Mouse (Mus musculus): Measurements from ENCODE around the gene Rmnd5b.
"Not testable (repeated sequence)": the region's sequence is repeated elsewhere in the genome, so short reads cannot be mapped to it uniquely, and the experiment has no call there.

Gene Rmnd5b

DNA sequence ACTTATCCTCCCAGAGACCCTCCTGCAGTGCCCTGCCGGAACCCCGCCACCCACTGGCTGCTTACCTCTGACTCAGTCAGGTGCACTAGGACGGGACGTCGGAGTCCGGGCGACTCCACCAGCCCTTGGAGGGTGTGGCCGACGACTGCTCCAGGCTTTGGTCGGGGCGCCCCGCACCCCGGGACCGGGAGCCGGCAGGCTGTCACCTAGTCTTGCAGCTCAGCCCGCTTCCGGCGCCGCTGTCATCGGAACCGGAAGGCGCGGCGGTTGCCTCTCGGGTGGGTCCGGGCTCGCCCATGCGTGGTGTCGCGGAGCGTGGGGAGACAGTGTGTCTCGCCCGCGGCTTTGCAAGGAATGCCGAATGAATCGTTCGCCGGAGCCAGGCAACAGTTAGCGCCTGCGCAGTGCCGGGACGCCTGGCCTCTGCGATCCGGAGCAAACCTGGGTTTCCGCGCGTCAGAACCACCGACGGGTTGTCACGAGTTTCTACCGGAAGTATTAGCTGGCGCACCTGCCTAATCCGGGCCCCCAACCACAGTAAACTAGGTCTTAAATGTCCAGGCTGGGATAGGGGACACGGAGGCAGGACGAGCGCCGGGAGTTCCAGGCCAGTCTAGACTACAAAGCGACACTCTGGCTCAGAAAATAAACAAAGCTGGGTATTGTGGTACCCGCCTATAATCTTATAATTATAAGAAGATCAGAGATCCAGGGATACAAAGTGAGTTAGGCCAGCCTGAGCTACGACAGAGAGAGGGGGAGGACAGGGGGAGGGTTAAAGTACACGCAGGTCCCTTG is at the start of gene Rmnd5b:
Gene Rmnd5b, minus strand, starts transcription at position 372 of the 798 bp plus-strand sequence.
- peak; percentile 97 for DNase-seq

DNA sequence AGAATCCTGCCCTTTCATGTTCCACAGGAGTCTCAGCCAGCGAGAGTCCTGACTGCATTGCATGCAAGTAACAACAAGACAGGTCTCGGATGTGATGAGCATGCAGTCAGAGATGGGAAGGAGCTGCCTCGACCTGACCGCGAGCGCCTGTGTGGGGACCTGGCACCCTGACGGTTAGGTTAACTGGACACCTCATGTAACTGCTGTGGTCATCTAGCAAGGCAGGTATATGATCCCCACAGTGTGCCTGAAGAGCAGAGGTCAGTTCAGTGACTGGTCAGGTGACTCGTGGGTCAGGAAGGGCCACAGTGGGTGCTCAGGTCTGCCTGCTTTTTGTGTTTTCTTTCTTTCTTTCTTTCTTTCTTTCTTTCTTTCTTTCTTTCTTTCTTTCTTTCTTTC is 46.3 kb upstream of the Rmnd5b start:
- DNase-seq, result no peak

DNA sequence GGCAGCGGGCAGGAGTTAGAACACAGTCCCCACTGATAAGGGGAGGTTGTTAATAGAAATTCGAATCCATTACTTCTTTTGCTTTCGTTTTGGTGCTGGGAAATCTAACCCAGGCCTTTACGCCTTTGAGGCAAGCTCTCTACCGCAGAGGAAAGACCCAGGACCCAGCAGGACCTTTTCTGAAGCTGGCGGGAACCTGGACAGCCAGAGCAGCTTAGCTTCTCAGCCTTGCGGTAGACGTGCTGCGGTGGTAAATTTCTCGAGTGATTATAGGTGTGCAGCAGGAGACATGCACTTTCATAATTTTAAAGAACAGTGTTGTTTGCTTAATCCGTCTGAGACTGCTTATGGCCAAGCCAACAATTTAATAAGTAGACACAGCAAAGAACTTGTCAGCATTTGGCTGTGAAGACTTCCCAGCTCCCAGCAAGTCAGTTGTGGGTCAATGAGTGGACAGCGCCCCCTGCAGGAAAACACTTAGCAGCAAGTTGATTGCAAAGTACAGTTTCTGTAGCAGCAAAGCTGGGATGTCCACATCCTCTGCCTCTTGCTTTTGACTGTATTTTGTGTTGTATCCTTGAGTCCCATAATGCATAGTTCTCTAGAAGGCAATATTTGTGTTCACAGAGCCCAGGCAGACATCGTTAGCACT is 45.8 kb upstream of the Rmnd5b start:
- DNase-seq, result peak; percentile 86

DNA sequence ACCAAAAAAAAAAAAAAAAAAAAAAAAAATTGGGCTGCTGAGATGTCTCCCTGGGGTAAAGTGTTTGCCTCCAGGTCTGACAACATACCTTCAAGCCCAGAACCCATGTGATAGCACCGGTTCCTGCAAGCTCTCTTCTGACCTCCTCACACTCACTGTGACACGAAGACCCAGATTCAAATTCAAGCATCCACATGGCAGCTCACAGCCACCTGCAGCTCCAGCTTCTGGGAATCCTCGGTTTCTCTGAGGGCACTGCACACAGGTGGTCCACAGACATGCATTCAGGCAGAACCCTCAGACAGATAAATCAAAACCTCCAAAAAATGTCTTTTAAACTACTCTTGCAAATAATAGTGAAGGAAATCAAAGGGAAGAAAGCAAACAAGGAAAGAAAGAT is 43.8 kb upstream of the Rmnd5b start:
- no peak for DNase-seq

DNA sequence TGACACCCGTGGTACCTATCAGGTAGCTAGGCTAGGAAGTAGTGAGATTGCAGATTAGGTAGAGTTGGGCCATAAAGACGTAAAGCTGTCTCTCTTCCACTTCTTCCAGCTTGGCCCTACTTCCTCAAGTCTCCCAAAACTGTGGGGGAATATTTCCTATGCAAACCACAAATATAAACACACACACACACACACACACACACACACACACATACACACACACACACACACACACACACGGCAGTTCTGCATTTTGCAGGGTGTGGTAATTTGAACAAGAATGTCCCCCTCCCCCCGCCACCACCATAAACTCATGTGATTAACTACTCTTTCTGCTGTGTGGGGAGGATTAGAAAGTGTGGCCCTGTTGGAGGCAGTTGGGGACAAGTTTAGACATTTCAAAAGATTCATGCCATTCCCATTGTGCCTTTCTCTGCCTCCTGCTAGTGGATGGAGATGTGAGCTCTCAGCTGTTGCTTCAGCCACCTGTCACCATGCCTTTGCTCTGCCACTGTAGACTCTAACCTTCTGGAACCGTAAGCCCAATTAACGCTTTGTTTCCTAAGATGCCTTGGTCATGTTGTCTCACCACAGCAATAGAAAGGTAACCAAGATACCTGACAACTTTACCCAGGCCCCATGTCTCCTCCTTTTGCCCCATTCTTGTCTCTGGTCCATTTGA is 42.2 kb upstream of the Rmnd5b start:
- no peak for DNase-seq

DNA sequence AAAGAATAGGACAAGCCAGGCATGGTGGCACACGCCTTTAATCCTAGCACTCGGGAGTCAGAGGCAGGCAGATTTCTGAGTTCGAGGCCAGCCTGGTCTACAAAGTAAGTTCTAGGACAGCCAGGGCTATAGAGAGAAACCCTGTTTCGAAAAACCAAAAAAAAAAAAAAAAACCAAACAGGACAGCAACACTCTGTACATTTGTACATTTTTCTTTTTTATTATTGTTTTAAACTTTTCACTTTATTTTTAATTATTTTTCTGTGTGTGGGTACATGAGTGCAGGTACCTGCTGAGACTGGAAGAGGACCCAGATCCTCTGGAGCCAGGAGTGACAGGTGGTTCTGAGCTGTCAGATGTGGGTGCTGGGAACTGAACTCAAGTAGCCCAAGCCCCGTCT is 39.7 kb upstream of the Rmnd5b start:
- DNase-seq, result no peak

DNA sequence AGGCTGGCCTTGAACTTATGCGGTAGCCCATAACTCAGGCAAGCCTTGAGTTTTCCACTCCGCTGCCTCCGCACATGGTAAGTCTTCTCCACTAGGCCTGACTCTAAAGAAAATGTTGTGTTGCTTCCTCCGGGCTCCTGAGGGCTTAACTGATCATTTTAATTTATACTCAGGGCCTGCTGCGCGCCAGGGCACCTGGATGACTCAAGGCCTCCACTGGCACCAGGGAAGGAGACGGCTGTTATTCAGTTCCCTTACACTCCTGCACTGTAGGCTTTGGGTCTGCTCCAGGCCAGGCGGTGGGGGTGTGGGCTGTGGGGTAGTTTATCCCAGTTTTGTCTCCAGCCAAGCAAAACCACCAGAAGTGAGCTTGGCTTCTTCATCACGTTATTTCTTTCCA is 37.6 kb upstream of the Rmnd5b start:
- DNase-seq, result no peak

DNA sequence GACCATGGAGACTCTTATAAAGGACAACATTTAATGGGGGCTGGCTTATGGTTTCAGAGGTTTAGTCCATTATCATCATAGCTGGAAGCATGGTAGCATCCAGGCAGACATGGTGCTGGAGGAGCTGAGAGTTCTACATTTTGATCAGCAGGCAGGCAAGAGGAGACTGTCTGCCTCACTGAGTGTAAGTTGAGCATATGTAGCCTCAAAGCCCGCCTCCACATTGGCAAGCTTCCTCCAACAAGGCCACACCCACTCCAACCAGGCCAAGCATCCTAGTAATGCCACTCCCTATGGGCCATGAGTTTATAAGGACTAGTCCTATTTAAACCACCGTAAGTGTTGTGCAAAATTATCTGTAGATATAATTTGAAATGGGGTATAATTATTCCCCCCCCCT is 35.7 kb upstream of the Rmnd5b start:
- no peak for DNase-seq

DNA sequence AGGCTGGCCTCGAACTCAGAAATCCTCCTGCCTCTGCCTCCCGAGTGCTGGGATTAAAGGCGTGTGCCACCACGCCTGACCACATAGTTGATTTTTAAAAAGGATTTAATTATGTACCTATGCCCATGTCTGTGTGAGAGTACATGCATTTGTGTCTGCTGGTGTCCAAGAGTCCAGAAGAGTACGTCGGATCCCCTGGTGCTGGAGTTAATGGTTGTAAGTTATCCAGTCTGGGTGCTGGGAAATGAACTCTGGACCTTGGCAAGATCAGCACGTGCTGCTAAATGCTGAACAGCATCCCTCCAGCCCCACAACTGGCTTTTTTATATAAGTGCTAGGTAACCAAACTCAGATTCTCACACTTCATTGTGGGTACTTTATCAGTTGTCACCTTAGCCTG is 35.1 kb upstream of the Rmnd5b start:
- no peak for DNase-seq

DNA sequence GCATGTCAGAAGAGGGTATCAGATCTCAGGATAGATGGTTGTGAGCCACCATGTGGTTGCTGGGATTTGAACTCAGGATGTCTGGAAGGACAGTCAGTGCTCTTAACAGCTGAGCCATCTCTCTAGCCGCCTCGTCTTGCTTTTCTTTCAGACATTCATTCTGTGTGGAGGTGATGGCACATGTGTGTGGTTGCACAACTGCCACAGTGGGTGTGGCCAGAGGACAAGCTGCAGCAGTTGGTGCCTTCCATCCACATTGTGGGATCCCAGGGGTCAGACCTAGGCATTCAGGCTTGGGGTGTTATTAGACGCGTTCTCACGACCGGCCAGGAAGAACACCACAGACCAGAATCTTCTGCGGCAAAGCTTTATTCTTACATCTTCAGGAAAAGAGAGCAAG is 29.1 kb upstream of the Rmnd5b start:
- DNase-seq, result not testable (repeated sequence)

DNA sequence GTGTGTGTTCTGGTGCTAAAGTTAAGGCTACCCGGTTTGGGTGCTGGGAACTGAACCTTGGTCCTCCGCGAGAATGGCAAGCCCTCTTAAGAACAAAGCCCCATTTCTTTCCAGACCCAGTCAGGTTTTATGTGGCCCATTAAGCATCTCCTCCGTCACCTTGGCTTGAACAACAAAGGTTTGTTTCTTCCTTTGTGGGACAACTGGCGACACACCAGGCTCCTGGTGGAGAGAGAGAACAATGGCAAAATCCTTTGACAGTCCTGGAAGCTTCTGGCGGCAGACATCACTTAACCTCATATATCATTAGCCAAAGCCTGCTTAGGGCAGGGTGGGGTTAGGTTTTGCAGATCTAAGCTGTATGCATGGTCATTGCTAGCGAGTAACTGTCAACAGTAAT is 26.9 kb upstream of the Rmnd5b start:
- DNase-seq, result no peak

DNA sequence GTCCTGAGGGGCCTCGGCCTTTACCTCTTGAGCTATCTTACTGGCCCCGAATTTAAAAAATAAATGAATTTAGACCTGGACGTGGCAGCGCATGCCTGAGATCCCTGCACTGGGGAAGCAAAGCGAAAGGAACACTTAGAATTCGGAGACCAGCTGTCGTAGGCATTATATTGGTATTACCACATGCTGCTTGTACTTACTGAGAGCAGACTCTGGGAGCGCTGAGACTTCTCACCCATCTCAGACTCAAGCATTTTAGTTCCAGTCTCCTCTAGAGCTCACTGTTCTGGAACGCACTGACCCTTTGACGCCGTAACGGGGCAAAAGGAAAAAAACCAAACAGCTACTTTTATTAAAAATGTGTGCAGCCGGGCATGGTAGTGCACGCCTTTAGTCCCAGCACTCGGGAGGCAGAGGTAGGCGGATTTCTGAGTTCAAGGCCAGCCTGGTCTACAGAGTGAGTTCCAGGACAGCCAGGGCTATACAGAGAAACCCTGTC is 26.2 kb upstream of the Rmnd5b start:
- DNase-seq, result no peak

DNA sequence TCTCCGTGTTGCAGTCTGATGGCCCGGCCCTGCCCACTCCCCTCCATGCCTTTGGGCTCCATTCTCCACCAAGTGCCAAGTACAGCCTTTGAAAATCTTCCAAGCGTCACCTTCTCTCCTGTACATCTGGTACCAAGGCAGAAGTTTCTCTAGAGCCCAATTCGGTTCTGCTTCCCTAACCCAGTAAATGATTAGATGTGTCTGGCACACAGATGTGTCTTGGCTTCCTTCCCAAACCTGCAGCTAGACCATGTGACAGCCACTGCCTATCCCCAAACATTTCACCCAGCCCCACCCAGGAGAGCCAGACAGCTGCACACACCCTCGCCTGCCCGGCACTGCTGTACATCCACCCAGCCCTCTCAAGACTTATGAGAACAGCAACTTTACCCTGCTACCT is 23.0 kb upstream of the Rmnd5b start:
- DNase-seq, result peak; percentile 55

DNA sequence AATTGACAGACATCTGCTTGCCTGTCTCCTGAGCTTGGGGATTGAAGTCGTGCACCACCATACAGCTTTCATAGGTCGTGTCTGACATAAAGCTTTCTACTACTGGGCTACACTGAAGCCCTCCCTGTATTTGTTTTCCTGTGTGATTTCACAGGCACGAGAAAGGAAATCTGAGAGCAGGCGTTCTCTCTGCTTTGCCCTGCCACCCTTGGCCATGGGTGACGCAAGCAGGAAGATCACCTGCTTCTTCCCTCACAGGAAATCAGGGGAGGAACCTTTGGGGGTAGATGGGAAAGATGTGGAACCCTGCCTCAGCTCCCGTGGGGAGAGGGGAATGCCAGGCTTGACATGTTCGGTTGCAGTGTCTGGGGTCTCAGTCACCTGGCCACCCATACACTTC is 22.6 kb upstream of the Rmnd5b start:
- no peak for DNase-seq

DNA sequence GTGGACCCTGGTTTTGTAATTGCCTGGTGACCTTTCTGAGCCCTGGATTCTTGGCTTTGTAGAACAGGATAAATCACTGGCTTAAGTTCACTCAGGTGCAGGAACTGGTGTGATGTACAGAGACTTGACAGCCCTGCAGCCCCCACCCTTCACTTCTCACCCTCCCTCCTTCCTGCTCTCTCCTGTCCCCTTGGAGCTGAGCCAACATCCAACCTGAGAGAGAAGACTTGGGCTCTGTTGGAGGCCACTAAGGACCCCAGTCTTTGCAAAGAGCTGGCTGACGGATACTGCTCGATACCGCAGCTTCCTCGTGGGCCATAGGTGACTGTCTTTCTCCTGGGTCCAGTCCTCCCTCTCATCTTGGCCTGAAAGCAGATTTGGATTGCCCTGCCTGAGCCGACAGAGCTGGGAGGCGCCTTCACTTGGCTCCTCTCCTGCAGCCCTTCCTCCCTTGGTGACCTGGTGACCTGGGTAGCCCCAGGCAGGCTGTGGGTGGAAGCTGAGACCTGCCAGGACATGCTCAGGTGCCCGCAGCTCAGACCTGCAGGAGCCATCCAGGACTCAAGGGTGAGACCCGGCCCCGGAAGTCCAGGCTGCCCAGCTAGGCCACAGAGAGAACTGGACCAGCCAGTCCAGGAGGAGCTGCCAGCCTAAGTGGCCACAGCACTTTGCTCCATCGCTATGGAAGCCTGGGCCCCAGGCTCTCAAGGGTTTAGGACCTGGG is 21.3 kb upstream of the Rmnd5b start:
- no peak for DNase-seq

DNA sequence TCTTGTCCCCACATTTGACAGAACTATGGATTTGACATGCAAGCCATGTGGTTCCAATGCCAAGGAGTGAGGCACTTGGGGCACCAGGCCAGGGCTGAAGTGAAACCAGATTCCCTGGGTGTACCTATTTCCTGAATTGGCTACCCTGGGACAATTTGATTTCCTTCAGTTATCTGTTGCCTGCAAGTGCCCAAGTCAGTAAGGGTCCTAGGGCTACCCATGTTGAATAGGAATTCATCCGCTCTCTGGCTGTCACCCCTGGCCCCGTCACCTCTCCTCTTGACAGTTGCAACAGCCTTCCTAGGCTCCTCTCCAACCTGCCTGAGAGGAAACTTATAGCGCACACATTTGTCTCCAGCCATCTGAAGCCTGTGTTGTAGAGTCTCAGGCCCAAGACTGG is 19.2 kb upstream of the Rmnd5b start:
- DNase-seq, result no peak

DNA sequence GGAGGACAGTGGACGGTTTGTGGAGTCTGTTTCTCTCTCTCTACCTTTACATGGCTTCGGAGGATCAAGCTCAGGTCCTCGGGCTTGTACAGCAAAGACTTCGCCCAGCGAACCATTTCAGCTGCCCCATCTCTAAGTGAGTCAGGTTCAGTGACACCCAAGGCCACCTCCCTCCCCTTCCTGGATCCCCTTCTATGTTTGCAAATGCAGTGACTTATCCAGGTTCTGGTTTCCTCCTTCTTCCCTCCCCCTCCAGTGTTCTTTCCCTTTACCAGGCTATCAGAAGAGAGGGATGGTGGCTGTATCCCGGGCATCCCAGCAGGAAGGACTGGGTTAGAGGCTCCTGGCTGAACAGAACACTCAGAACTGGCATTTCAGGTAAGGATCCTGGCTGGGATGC is 18.0 kb upstream of the Rmnd5b start:
- DNase-seq, result no peak

DNA sequence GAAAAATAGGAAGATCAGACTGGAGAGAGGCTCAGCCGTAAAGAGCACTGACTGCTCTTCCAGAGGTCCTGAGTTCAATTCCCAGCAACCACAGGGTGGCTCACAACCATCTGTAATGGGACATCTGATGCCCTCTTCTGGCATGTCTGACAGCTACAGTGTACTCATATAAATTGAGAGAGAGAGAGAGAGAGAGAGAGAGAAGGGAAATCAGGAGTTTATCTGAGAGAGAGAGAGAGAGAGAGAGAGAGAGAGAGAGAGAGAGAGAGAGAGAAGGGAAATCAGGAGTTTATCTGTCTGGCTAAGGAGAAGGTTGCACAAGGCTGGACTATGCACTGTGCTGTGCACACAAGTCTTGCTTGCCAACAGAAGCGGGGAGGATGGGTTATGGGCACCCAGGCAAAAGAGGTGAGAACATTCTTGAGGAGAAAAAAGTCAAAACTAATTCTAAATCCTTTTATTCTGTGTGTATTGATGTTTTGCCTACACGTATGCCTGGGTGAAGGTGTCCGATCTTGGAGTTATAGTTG is 17.3 kb upstream of the Rmnd5b start:
- DNase-seq, result no peak

DNA sequence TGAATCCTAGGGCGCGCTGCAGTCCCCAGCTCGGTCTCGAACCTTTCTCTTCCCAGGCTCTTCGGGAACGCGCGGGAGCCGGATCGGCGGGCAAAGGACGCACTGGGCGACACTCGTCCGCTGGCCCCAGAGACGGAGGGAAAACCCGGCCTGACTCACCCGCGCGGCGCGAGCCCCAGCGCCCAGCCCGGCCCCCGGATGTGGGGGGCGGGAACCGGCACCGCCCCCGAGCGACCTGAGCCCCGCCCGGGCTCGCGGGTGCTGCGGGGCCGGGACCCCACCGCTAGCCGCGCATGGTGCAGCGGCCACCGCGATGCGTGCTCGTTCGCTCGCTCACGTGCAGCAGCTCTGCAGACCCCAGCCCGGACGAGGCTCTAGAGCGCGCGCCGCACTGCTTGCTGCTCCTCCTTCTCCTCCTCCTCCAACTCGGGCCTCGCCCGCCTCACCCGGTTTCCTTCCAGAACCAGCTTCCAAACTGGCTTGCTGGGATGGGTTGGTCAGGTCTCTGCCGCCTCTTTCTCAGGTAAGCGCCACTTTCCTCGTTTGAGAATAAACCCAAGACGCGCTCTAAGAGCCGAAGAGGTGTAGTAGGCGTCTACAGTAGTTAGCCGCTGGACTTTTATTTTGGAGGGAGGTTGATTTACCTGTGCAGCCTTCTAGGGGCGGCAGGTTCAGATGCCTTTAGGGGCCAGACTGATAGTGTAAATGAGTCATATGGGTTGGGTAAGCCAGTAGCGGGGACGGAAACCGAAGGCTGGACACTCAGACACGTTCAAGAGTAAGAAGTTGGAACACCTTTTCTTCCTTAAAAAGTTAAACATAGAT is 15.2 kb upstream of the Rmnd5b start, which contains the start of the genes N4bp3 and D930048N14Rik:
Gene N4bp3, minus strand, starts transcription at position 152 of the 825 bp plus-strand sequence.
Gene D930048N14Rik, plus strand, starts transcription at position 264 of the 825 bp plus-strand sequence.
- no peak for DNase-seq

DNA sequence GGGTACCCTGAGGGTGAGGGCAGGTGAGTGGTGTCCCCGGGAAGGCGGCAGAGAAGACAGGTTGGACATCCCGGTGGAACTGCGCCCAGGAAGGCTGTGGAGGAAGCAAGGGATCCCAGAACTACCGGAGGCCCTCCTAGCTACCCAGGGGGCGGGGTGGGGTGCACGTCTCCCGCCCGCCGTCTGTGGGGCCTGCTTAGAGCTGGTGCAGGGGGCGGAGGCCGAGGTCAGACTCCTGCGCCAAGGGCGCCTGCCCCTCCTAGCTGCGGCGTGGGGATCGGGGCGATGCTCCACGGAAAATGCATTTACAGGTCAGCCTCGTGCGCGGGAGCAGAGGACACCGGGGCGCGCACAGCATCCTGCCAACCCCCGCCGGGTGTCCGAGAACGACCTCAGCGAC is 14.6 kb upstream of the Rmnd5b start:
- DNase-seq, result no peak

DNA sequence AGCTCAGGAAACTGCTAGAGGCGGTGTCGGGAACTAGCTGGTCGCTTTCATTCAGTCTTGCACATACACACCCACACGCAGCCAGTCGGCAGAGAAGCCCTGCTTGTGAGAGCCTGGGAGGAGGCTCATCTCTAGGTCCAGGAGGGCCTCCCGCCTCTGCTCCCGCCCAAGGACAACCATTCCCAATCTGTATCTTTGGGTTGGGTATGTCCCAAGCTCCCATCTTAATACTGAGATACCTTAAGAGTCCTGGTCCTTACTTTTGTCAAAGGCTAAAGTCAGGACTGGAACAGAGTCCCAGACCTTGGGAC is 14.1 kb upstream of the Rmnd5b start:
- peak; percentile 57 for DNase-seq
